In the genomic region with DNA sequence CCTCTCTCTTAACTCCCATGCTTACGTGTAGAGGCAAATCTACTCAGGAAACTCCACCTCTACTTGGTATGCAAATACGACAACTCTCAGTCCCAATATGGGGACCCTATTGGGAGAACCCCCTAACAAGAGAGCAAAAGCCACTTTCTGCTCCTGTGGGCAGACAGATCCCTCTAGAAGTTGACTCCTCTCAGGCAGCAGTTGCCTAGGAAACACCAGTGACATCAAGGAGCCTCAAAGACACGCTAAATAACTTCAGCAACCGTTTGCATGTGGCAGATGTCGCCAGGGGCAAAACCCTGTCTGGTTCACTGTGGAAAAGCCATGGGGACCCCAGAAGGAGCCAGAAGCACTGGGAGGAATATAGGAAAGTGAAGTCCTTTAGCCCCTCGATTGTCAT, we compare ENCODE assay signal across 31 mouse cellular contexts.
A peak's percentile ranks its signal among the peaks of the same experiment; 100 is the strongest.
DNase-seq lines count a peak whose midpoint lies in the region; ATAC-seq and TF ChIP-seq lines count a peak whose summit lies in the region.
"Had no signal": no experiment of that assay in that cellular context is flagged by ENCODE, and none has a peak within 500 bp of the region (broad histone marks: within the 10 kb centered on the region; RNA-seq: fewer than 3 reads in every experiment).

No protein-coding gene starts in this region.

- TF ChIP-seq POLR2A in brain, embryonic 14.5 days (IDR thresholded peaks at IDR 0.05; ENCODE audit: borderline replicate concordance, extremely low read depth, insufficient read depth, insufficient read length, poor library complexity, severe bottlenecking): no peak

- H3K9ac ChIP-seq in hindbrain, postnatal 0 days (replicated peaks; ENCODE audit: low read length): no peak overlapping the region
- H3K9ac ChIP-seq in hindbrain, embryonic 11.5 days (ENCODE audit: low read depth, low read length): no peak overlapping the region
- H3K9ac ChIP-seq in midbrain, embryonic 16.5 days (ENCODE audit: low read depth, low read length): no peak overlapping the region
- H3K9ac ChIP-seq: embryonic facial prominence, embryonic 13.5 days; forebrain, embryonic 13.5 days; heart, embryonic 12.5 days; heart, embryonic 15.5 days; hindbrain, embryonic 12.5 days had no signal

- DNase-seq in hindbrain, postnatal 0 days (ENCODE audit: low spot score): peak; percentile 57
- no peak for DNase-seq in hindbrain, embryonic 11.5 days (ENCODE audit: low spot score)
- no peak for DNase-seq in midbrain, embryonic 10.5 days (ENCODE audit: low spot score)
- peak; percentile 56 for DNase-seq in brain, embryonic 14.5 days (ENCODE audit: low read depth)
- DNase-seq in cerebellum, postnatal 10 days: no peak
- no peak for DNase-seq in lung, postnatal 36 days
- DNase-seq: adrenal gland, postnatal 10 days; adrenal gland, postnatal 36 days; cerebellum, adult 11 months; cerebellum, adult 2 months; cerebellum, adult 9-11 months; cerebellum, postnatal 36 days; embryo, embryonic 11 days; gastrocnemius, postnatal 25 days; heart, adult 18-20 months; heart, postnatal 10 days; heart, postnatal 36 days had no signal

- H3K4me2 ChIP-seq in hindbrain, postnatal 0 days (ENCODE audit: low read depth, low read length): no peak overlapping the region
- no peak overlapping the region for H3K4me2 ChIP-seq in hindbrain, embryonic 11.5 days (replicated peaks; ENCODE audit: low read depth, low read length)
- no peak overlapping the region for H3K4me2 ChIP-seq in midbrain, embryonic 16.5 days (ENCODE audit: low read length)
- H3K4me2 ChIP-seq: embryonic facial prominence, embryonic 13.5 days; forebrain, embryonic 13.5 days; heart, embryonic 12.5 days; heart, embryonic 15.5 days; hindbrain, embryonic 12.5 days had no signal

- H3K9me3 ChIP-seq in hindbrain, postnatal 0 days (ENCODE audit: low read length): no peaks in the 10 kb centered on the region
- H3K9me3 ChIP-seq in hindbrain, embryonic 11.5 days (ENCODE audit: control insufficient read depth, low read length): no peaks in the 10 kb centered on the region
- H3K9me3 ChIP-seq in midbrain, embryonic 16.5 days (replicated peaks; ENCODE audit: control insufficient read depth, low read length, poor library complexity, severe bottlenecking): no peaks in the 10 kb centered on the region
- no peaks in the 10 kb centered on the region for H3K9me3 ChIP-seq in midbrain, embryonic 10.5 days (replicated peaks)
- H3K9me3 ChIP-seq: embryonic facial prominence, embryonic 10.5 days; embryonic facial prominence, embryonic 13.5 days; forebrain, embryonic 10.5 days; forebrain, embryonic 13.5 days; heart, embryonic 12.5 days; heart, embryonic 15.5 days; hindbrain, embryonic 12.5 days had no signal

- H3K36me3 ChIP-seq in hindbrain, postnatal 0 days (ENCODE audit: insufficient read depth, low read length): no peaks in the 10 kb centered on the region
- no peaks in the 10 kb centered on the region for H3K36me3 ChIP-seq in hindbrain, embryonic 11.5 days (ENCODE audit: control insufficient read depth, insufficient read depth, low read length)
- H3K36me3 ChIP-seq in midbrain, embryonic 16.5 days (ENCODE audit: control insufficient read depth, insufficient read depth, low read length): no peaks in the 10 kb centered on the region
- no peaks in the 10 kb centered on the region for H3K36me3 ChIP-seq in midbrain, embryonic 10.5 days
- H3K36me3 ChIP-seq: embryonic facial prominence, embryonic 10.5 days; embryonic facial prominence, embryonic 13.5 days; forebrain, embryonic 10.5 days; G1E; heart, embryonic 12.5 days; heart, embryonic 15.5 days; hindbrain, embryonic 12.5 days had no signal

- no peak for ATAC-seq in hindbrain, postnatal 0 days
- ATAC-seq in hindbrain, embryonic 11.5 days (ENCODE audit: low FRiP score): no peak
- ATAC-seq in midbrain, embryonic 16.5 days: peak; percentile 34
- ATAC-seq: forebrain, embryonic 13.5 days; hindbrain, embryonic 16.5 days; inflammation-experienced regulatory T-cells, adult 6 months; intestine, embryonic 16.5 days; Patski had no signal

- H3K27ac ChIP-seq in hindbrain, postnatal 0 days: no peak overlapping the region
- no peak overlapping the region for H3K27ac ChIP-seq in hindbrain, embryonic 11.5 days (ENCODE audit: low read depth, low read length)
- no peak overlapping the region for H3K27ac ChIP-seq in midbrain, embryonic 16.5 days (ENCODE audit: low read length)
- no peak overlapping the region for H3K27ac ChIP-seq in midbrain, embryonic 10.5 days (replicated peaks)
- H3K27ac ChIP-seq: embryonic facial prominence, embryonic 10.5 days; embryonic facial prominence, embryonic 13.5 days; forebrain, embryonic 10.5 days; forebrain, embryonic 13.5 days; heart, embryonic 15.5 days; hindbrain, embryonic 12.5 days had no signal

- H3K4me1 ChIP-seq in hindbrain, postnatal 0 days (ENCODE audit: insufficient read depth, low read length): peaks cover 19% of the 10 kb centered on the region; the same call in 1 of the 2 replicates
- peaks cover 15% of the 10 kb centered on the region for H3K4me1 ChIP-seq in hindbrain, embryonic 11.5 days (replicated peaks; ENCODE audit: control insufficient read depth, insufficient read depth, low read length)
- peaks cover 27% of the 10 kb centered on the region for H3K4me1 ChIP-seq in midbrain, embryonic 16.5 days (ENCODE audit: control insufficient read depth, insufficient read depth, low read length)
- peaks cover 42% of the 10 kb centered on the region for H3K4me1 ChIP-seq in midbrain, embryonic 10.5 days

- no peak for TF ChIP-seq CTCF in hindbrain, postnatal 0 days (IDR thresholded peaks at IDR 0.05; ENCODE audit: low read depth)
- TF ChIP-seq CTCF in brain, embryonic 14.5 days (IDR thresholded peaks at IDR 0.05; ENCODE audit: borderline replicate concordance, extremely low read depth, insufficient read depth, insufficient read length): no peak

- H3K27me3 ChIP-seq in hindbrain, postnatal 0 days (ENCODE audit: insufficient read depth, low read length): peaks cover 9% of the 10 kb centered on the region; the same call in 1 of the 2 replicates
- peaks cover 6% of the 10 kb centered on the region; the same call in 1 of the 2 replicates for H3K27me3 ChIP-seq in hindbrain, embryonic 11.5 days (ENCODE audit: control insufficient read depth, insufficient read depth, low read length)
- H3K27me3 ChIP-seq in midbrain, embryonic 16.5 days (ENCODE audit: control insufficient read depth, insufficient read depth, low read depth, low read length): no peaks in the 10 kb centered on the region
- H3K27me3 ChIP-seq in midbrain, embryonic 10.5 days (ENCODE audit: low read depth, poor library complexity, severe bottlenecking): peaks cover 59% of the 10 kb centered on the region

- WGBS in hindbrain, postnatal 0 days: 30% methylated on average over 6 of the region's 6 CpGs
- 39% methylated on average over 6 of the region's 6 CpGs for WGBS in hindbrain, embryonic 11.5 days
- WGBS in midbrain, embryonic 16.5 days: 29% methylated on average over 6 of the region's 6 CpGs
- WGBS in midbrain, embryonic 10.5 days: 55% methylated on average over 6 of the region's 6 CpGs

- no peak overlapping the region for H3K4me3 ChIP-seq in hindbrain, postnatal 0 days (ENCODE audit: low read length)
- H3K4me3 ChIP-seq in hindbrain, embryonic 11.5 days (ENCODE audit: low read depth, low read length): no peak overlapping the region
- no peak overlapping the region for H3K4me3 ChIP-seq in midbrain, embryonic 16.5 days (ENCODE audit: low read depth, low read length)
- no peak overlapping the region for H3K4me3 ChIP-seq in midbrain, embryonic 10.5 days
- H3K4me3 ChIP-seq: embryonic facial prominence, embryonic 10.5 days; embryonic facial prominence, embryonic 13.5 days; erythroblast, embryonic 14.5 days; forebrain, embryonic 10.5 days; forebrain, embryonic 13.5 days; heart, embryonic 12.5 days; heart, embryonic 15.5 days; hindbrain, embryonic 12.5 days had no signal

Comparison
In these comparisons a context has a peak if more than half of its experiments do, and no peak if none do; other contexts are left out.
1. DNase-seq: peak in hindbrain, postnatal 0 days (single experiment) and brain, embryonic 14.5 days (single experiment); none in hindbrain, embryonic 11.5 days (single experiment), midbrain, embryonic 10.5 days (single experiment), cerebellum, postnatal 10 days (0 of 2) and lung, postnatal 36 days (single experiment).